Mouse (Mus musculus) gastrocnemius, adult 8-10 months (tissue): ENCODE results near the gene Enthd1. TPM values are rescaled to one million over a fixed set of nuclear protein-coding genes. Genes with fewer than 3 reads are reported as not detected.

Experiments used
- DNase-seq, 2 experiments: peaks; one replicate each; pipeline ENCODE4 v3.0.0; 2022; ENCODE audit warnings: low spot score in 2 of 2
- total RNA-seq, 4 experiments: library from RNA; stranded (reverse); gene quantifications; 2 replicates each; pipeline ENCODE4 v1.2.4; 2022

Enthd1 gene
- total RNA-seq, 4 experiments from 2014 or later: not detected

DNA sequence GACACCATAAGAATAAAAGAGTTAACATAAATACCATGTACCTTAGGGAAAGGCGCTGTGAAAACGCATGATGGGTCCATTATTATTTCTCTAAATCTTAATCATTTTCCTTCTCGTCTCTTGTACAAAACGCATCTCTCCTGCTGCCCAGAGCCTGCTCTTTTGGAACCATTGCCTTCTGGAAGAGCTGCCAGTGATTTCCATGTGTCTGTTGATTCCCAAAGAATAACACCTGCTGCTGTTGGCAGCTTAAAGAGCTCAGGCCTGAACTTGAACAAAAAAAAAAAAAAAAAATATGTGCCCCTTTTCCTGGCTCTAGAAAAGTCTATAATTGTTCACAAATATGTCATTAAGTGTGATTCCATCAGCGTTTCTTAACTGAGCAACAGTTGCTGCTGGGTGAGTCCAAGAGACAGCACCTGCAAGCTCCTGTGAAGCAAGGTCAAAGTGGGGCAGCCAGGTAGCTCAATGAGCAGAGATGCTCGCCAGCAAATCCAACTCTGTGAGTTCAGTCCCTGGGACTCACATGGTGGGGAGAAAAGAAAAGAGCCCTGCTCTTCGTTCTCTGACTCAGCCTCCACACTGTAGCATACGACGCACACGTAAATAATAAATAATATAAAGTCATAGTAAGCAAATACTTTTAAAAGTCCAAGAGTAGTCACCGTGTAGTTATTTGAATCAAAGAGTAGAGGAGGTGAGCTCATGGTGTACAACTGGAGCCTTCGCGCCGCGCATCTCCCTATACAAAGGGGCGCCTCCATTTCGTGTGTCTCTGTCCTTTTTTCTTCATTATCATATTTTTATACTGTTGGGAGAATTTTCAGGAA is 9.5 kb upstream of the Enthd1 start:
- no peak for DNase-seq

- no peak for DNase-seq
These were observed 8.0 kb upstream of the Enthd1 start for GRCm38 (mm10) chr15:80572811-80573520.

DNA sequence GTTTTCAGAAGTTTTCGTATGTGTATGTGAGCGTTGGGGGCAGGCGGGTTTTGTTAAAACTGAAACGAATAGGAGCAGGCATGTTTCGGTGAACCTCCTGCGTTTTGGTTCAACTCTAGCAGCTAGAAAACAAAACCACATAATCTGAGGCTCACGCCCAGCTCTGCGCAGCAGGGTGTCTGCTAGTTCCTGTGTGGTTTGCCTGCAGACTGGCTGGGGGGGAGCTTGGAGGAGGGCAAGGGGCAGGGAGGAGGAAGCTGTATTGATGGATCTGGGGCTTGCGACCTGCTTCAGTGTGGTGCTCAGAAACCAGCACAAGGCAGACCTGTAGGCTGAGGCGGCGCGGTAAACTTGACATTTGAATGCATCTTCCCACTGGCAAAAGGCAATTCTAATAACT is 7.3 kb upstream of the Enthd1 start, which contains the start of gene Grap2:
Gene Grap2 (plus strand): TSS at position 304 of the 400 bp plus-strand sequence.
- no peak for DNase-seq

- no peak for DNase-seq
These were observed 6.7 kb upstream of the Enthd1 start for GRCm38 (mm10) chr15:80571611-80572010.

DNA sequence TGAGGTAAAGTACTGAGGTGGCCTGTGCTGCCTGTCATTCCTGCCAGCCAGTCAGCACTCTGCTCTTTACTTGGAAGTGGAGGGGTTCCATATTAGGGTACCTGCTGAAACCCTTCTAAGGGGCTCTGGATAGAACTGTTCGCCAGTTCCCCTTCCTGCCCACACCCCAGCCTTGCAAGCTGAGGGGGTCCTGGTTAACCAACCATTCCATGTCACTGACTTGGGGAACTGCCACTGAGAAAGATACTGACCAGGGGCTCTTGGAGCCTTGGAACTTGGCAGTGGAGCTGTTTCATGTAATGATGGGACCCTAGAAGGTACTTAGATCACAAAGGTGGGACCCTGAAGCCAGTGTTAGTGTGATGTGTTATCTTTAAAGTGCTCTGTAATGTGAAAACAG is 5.3 kb upstream of the Enthd1 start:
- DNase-seq: no peak

GRCm38 (mm10) chr15:80569205-80569604 is 4.2 kb upstream of the Enthd1 start:
- DNase-seq: no peak

GRCm38 (mm10) chr15:80567731-80568130 is 2.8 kb upstream of the Enthd1 start:
- DNase-seq: no peak

- no peak for DNase-seq
These were observed 2.2 kb upstream of the Enthd1 start for GRCm38 (mm10) chr15:80567139-80567538.

- no peak for DNase-seq
These were observed 1.7 kb upstream of the Enthd1 start for GRCm38 (mm10) chr15:80566696-80567095.

DNA sequence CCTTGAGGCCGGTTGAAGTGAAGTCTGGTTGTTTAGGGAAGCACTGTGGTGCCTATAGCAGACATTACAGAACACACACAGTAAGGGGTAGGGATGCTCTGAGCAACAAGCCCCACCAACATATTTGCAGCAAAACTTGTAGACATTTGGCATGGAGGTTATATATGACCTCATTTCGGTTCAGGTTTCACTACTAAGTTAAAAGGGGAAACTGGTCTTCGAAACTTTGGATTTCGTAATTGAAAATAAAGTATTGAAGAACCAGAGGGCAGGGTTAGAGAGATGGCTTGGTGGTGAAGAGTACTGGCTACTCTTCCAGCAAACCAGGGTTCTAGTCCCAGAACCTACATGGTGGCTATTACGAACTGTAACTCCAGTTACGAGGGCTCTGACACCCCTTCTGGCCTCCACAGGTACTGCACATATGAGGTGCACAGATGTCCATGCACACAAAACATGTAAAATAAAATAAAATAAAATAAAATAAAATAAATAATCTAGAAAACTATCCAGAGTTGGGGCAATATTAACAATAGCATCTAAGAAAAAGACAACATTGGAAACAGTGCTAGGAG is 1.2 kb downstream of the Enthd1 start:
- DNase-seq: no peak

- no peak for DNase-seq
These were observed 2.5 kb downstream of the Enthd1 start for GRCm38 (mm10) chr15:80562446-80562845.

GRCm38 (mm10) chr15:80560646-80561580 is 4.0 kb downstream of the Enthd1 start:
- DNase-seq: no peak

DNA sequence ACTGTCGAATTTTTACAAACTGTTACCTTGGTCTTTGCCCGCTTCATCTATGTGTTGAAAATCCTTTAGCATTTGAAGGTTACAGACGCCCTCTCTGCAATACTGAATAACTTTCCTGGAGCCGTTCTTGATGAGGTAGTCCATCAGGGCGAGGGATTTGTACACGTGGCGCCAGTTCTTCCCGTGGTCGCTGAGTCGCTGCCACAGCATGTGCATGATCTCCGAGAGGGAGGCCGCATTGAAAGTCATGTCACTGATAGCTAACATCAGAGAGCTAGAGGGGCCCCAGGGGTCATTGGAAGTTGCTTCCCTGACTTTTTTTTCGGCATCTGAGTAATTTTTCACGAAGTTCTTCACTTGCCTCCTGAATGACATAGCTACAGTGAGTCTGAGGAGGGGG is 5.0 kb downstream of the Enthd1 start:
- no peak for DNase-seq

DNA sequence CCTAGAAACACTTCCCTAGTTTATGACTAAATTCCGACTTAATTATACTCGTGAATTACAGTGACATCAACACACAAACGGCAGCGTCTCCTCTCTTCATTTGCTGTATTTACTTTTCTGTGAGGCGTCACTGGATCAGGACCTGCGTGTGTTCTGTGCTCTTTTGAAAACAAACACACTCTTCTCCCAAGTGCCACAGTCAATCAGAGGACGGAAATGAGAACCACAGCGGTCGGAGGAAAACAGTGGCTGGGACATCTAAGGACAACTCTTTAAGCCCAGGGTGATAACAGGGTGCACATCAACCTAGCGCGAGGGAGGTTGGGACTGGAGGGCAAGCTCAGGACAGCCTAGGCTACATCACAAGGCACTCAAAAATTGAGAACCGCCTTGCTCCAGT is 5.4 kb downstream of the Enthd1 start:
- no peak for DNase-seq

DNA sequence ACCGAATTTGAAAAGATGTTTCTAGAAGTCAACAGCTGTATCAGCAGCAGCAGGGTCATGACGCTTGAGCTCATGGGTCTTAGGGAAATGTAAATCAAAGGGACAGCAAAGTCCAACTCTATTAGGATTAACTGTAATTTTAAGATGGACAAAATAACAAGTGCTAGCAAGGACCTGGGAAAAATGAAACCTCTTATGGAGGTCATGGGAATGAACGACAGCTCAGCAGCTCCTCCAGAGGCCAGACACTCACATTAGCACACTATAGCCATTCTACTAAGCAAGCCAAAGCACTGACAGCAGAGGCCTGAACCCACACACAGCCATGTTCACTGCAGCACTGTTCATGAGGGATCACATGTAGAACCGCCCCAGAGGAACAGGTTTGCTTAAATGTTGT is 7.2 kb downstream of the Enthd1 start:
- no peak for DNase-seq

GRCm38 (mm10) chr15:80556021-80556420 is 8.9 kb downstream of the Enthd1 start:
- no peak for DNase-seq

GRCm38 (mm10) chr15:80554860-80555822 is 9.8 kb downstream of the Enthd1 start:
- DNase-seq: no peak

- no peak for DNase-seq
These were observed 19.5 kb downstream of the Enthd1 start for GRCm38 (mm10) chr15:80545430-80545829.

DNA sequence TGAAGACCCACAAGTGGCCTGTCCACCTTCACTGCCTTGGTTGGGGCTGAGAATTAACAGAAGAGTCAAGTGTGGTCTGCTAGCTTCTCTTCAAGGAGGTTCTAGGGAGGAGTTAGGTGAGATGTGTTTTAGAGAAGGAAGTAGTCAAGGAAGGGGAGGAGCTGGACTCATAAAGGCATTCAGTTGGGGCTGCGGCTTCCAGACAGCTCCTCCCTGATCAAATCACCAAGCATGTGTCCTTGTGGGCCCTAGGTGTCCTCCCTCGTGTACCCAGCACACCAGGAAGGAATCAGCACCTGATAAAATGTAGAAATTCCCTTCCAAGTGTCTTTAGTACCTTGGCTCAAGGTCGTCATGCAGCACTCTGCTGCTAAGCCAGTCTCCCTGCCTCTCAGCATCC is 20.8 kb downstream of the Enthd1 start:
- no peak for DNase-seq
